Mouse (Mus musculus) stomach, postnatal 0 days (tissue): ENCODE results near the gene Arfgef2.

ENCODE experiments used
- CTCF ChIP-seq: IDR thresholded peaks from 2 replicates; pipeline ENCODE4 v1.5.1; 2016; ENCODE audit warnings: antibody characterized with exemption, low read depth, mild to moderate bottlenecking, moderate library complexity
- EP300 ChIP-seq: optimal IDR thresholded peaks from 2 replicates; pipeline ENCODE3; 2016; ENCODE audit warnings: antibody characterized with exemption

DNA sequence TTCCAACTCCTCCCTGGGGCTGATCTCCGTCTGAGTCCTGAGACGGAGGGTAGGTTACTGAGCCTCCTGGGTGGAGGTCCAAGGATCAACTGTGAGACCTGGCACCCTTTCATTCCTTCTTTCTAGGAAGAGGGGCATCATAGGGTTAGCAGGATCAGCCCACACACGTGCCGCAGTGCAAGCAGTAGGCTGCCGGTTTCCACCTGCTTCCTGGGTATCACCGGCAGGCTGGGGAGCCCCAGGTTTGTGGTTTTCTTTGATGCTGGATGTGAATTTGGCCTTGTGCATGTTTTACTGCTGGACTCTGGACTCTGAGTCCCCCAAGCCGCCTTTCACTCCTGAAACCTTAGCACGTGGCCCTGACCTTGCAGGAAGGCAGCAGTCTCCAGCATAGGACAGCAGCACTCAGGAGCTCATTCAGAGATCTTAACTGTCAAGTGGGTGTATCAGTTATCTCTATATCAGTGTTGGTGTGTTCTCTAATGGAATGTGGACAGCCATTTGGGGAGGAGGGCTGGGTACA is 86.8 kb downstream of the Arfgef2 start:
- TF ChIP-seq EP300: no peak
- TF ChIP-seq CTCF: no peak
